Mouse (Mus musculus) embryonic fibroblast, embryonic 13.5 days (primary cell): ENCODE results near the gene Aacs.

ENCODE experiments used
- CTCF ChIP-seq: IDR thresholded peaks from 2 replicates; pipeline ENCODE4 v1.5.1; 2011; ENCODE audit warnings: mild to moderate bottlenecking, control low read depth, low read length, moderate library complexity, borderline replicate concordance; ENCODE audit not compliant: insufficient read depth
- POLR2A ChIP-seq: IDR thresholded peaks from 2 replicates; pipeline ENCODE4 v1.6.1; 2011; ENCODE audit warnings: low read depth, mild to moderate bottlenecking, control low read depth, low read length, moderate library complexity

DNA sequence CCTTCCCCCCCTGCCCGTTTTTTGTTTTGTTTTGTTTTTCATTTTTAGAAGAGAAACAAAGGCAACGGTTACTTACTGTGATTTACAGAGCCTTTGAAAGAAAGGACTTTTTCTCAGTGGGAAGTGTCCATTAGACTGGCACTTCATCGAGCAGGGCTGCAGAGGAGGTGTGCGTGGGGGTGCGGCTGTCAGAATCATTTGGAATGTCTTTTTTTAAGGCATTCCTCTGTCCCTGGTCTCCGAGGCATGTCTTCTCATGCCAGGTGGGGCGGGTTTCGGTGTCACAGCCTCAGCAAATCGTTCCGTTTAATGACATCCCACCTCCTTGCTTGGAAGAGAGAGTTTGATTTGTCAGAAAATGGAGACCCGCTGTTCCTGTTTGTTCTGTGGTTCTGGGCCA, 29.1 kb downstream of the Aacs start:
- TF ChIP-seq CTCF (no peak), POLR2A (no peak)
